Mouse (Mus musculus) megakaryocyte, embryonic 14.5 days (primary cell): ENCODE data around the gene Tmem131l.

ENCODE experiments used
- FLI1 ChIP-seq: IDR thresholded peaks from 2 replicates; pipeline ENCODE4 v1.6.1; 2012; ENCODE audit warnings: low read length, inconsistent platforms, mixed read lengths
- GATA1 ChIP-seq: IDR thresholded peaks from 3 replicates; pipeline ENCODE4 v1.6.1; 2012; ENCODE audit warnings: mixed read lengths, low read length, inconsistent platforms, borderline replicate concordance

- TF ChIP-seq GATA1 (no peak), FLI1 (no peak)
These were observed 7.6 kb downstream of the Tmem131l start for GRCm38 (mm10) chr3:84032419-84032818.
